Comparison of ENCODE assay signal across 8 mouse cellular contexts in genomic region chr2:181319248-181320102, GRCm38 (mm10). TPM values are rescaled to one million over a fixed set of nuclear protein-coding genes. Genes with fewer than 3 reads are reported as not detected.
DNase-seq lines count a peak whose midpoint lies in the region; ATAC-seq and TF ChIP-seq lines count a peak whose summit lies in the region.

Gene Rtel1 (plus strand): TSS chr2:181319739.

- intact Hi-C loops in heart, postnatal 25 days (cut with DNase I) = loop anchor here (5.0 kb wide), 1 partner anchor 132 kb away; the partner anchor contains the start of gene Ppdpf

- no peaks in the 10 kb centered on the region for H3K27me3 ChIP-seq in forebrain, embryonic 15.5 days
- H3K27me3 ChIP-seq in lung, embryonic 14.5 days (ENCODE audit: insufficient read depth, low read length) = peaks cover 8% of the 10 kb centered on the region
- peaks cover 4% of the 10 kb centered on the region; the same call in 1 of the 2 replicates for H3K27me3 ChIP-seq in thymus, adult 2 months (ENCODE audit: control insufficient read depth, insufficient read depth, low read length)

- peak within 1 kb of the TSS; percentile 50 for H3K27ac ChIP-seq in forebrain, embryonic 15.5 days (replicated peaks)
- H3K27ac ChIP-seq in lung, embryonic 14.5 days (ENCODE audit: low read depth) = peak within 1 kb of the TSS; percentile 82
- H3K27ac ChIP-seq in olfactory bulb, adult 2 months (ENCODE audit: insufficient read depth, low read depth, low read length) = peak within 1 kb of the TSS; percentile 40; the same call in 1 of the 2 replicates
- peak within 1 kb of the TSS; percentile 52; the same call in 1 of the 2 replicates for H3K27ac ChIP-seq in thymus, adult 2 months (ENCODE audit: control insufficient read depth, insufficient read depth, low read length)

- H3K4me2 ChIP-seq in forebrain, embryonic 15.5 days (replicated peaks) = peak within 1 kb of the TSS; percentile 70
- H3K4me2 ChIP-seq in lung, embryonic 14.5 days = peak within 1 kb of the TSS; percentile 83

- WGBS in forebrain, embryonic 15.5 days = 6% methylated on average over 40 of the region's 40 CpGs
- WGBS in lung, embryonic 14.5 days = 5% methylated on average over 40 of the region's 40 CpGs
- 4% methylated on average over 40 of the region's 40 CpGs for WGBS in olfactory bulb, adult 2 months
- WGBS in thymus, adult 2 months = 4% methylated on average over 40 of the region's 40 CpGs

- H3K9ac ChIP-seq in forebrain, embryonic 15.5 days (replicated peaks) = peak within 1 kb of the TSS; percentile 51
- H3K9ac ChIP-seq in lung, embryonic 14.5 days = peak within 1 kb of the TSS; percentile 70

- no peak for TF ChIP-seq POLR2A in olfactory bulb, adult 2 months (IDR thresholded peaks at IDR 0.05; ENCODE audit: insufficient read depth, low read depth, low read length)
- TF ChIP-seq POLR2A in thymus, adult 2 months (IDR thresholded peaks at IDR 0.05; ENCODE audit: control insufficient read depth, extremely low read depth, insufficient read depth, low read length, poor library complexity) = peak; percentile 38; the same call in 1 of the 2 replicates

- peak within 1 kb of the TSS; percentile 60 for H3K4me3 ChIP-seq in forebrain, embryonic 15.5 days
- H3K4me3 ChIP-seq in lung, embryonic 14.5 days (ENCODE audit: low read depth, low read length) = peak within 1 kb of the TSS; percentile 61
- H3K4me3 ChIP-seq in olfactory bulb, adult 2 months (ENCODE audit: insufficient read depth, low read depth, low read length) = peak within 1 kb of the TSS; percentile 56
- H3K4me3 ChIP-seq in thymus, adult 2 months (ENCODE audit: control insufficient read depth, insufficient read depth, low read length) = peak within 1 kb of the TSS; percentile 96

- TF ChIP-seq CTCF in lung, embryonic 14.5 days (IDR thresholded peaks at IDR 0.05; ENCODE audit: low read depth) = 0 out of 2 replicates have a peak, but pooled peaks have one; percentile 17
- TF ChIP-seq CTCF in olfactory bulb, adult 2 months (IDR thresholded peaks at IDR 0.05; ENCODE audit: insufficient read depth, low read depth, low read length) = no peak
- 0 out of 2 replicates have a peak, but pooled peaks have one; percentile 42 for TF ChIP-seq CTCF in thymus, adult 2 months (IDR thresholded peaks at IDR 0.05; ENCODE audit: borderline replicate concordance, control insufficient read depth, extremely low read depth, insufficient read depth, low read length, poor library complexity)

- peak; percentile 93 for ATAC-seq in forebrain, embryonic 15.5 days (replicated peaks)
- peak; percentile 96 for ATAC-seq in lung, embryonic 14.5 days (ENCODE audit: insufficient read depth)

- peak; percentile 93 for DNase-seq in ES-CJ7 (ENCODE audit: low read depth, low spot score)
- DNase-seq in cerebellum, adult 11 months = peak; percentile 76
- DNase-seq in heart, postnatal 25 days (ENCODE audit: low spot score) = peak; percentile 43
- DNase-seq in layer of hippocampus, adult 18-20 months (ENCODE audit: low spot score in 2 of 2) = peak; percentile 71 to 83
- DNase-seq in lung, embryonic 14.5 days = peak; percentile 94
- peak; percentile 85 for DNase-seq in thymus, adult 2 months

- no peaks in the 10 kb centered on the region for H3K9me3 ChIP-seq in forebrain, embryonic 15.5 days
- H3K9me3 ChIP-seq in lung, embryonic 14.5 days (ENCODE audit: low read depth, low read length) = no peaks in the 10 kb centered on the region

- peaks cover 19% of the 10 kb centered on the region for H3K36me3 ChIP-seq in forebrain, embryonic 15.5 days
- H3K36me3 ChIP-seq in lung, embryonic 14.5 days (ENCODE audit: insufficient read depth) = peaks cover 26% of the 10 kb centered on the region
- H3K36me3 ChIP-seq in thymus, adult 2 months (ENCODE audit: control insufficient read depth, insufficient read depth, low read length) = peaks cover 3% of the 10 kb centered on the region; the same call in 1 of the 2 replicates

- peaks cover 14% of the 10 kb centered on the region for H3K4me1 ChIP-seq in forebrain, embryonic 15.5 days
- 0 out of 2 replicates have a peak, but pooled peaks cover 5% of the 10 kb centered on the region for H3K4me1 ChIP-seq in lung, embryonic 14.5 days (ENCODE audit: insufficient read depth)
- H3K4me1 ChIP-seq in olfactory bulb, adult 2 months (ENCODE audit: control insufficient read depth, insufficient read depth, low read length) = peaks cover 3% of the 10 kb centered on the region
- peaks cover 5% of the 10 kb centered on the region for H3K4me1 ChIP-seq in thymus, adult 2 months (replicated peaks; ENCODE audit: control insufficient read depth, insufficient read depth, low read length)

RNA-seq across cellular contexts. Expression of gene Rtel1, which starts in this region (rescaled TPM):
- 37.5 and 44.1 TPM in 2 replicates for polyA plus RNA-seq in forebrain, embryonic 15.5 days (2015; fragmentation: Nextera tagmentation; extraction: Ambion mirVana)
- total RNA-seq in heart, postnatal 25 days (2021) = 10 to 100 TPM; 13.2 to 13.4 TPM
- total RNA-seq in layer of hippocampus, adult 18-20 months (2021) = 10 to 100 TPM; 25.3 to 28.8 TPM
- 67.0 and 70.3 TPM in 2 replicates for polyA plus RNA-seq in lung, embryonic 14.5 days (2014; fragmentation: Nextera tagmentation; extraction: Ambion mirVana)
- not detected in 2 replicates for polyA plus RNA-seq in olfactory bulb, adult 2 months (2012; ENCODE audit: insufficient read depth, insufficient read length, low replicate concordance, missing spikeins)
- 110 and 119 TPM in 2 replicates for polyA plus RNA-seq in thymus, adult 2 months (2012; rRNA removed)

Comparison
In these comparisons a context has a peak if more than half of its experiments do, and no peak if none do; other contexts are left out.
1. Peak in every context shown above with its lines: DNase-seq, ATAC-seq, H3K4me3 ChIP-seq and H3K27ac ChIP-seq.
2. DNase-seq: peak in every context shown above with its lines; median percentile 94 in lung, embryonic 14.5 days; 93 in ES-CJ7; 85 in thymus, adult 2 months; 77 in layer of hippocampus, adult 18-20 months; 76 in cerebellum, adult 11 months; 43 in heart, postnatal 25 days.